Mouse (Mus musculus): ENCODE measurements around the gene Elovl6. TPM values are rescaled to one million over a fixed set of nuclear protein-coding genes. Genes with fewer than 3 reads are reported as not detected.

Elovl6 gene
- polyA plus RNA-seq, 1 experiment from 2014 or later: 46.6 TPM

DNA sequence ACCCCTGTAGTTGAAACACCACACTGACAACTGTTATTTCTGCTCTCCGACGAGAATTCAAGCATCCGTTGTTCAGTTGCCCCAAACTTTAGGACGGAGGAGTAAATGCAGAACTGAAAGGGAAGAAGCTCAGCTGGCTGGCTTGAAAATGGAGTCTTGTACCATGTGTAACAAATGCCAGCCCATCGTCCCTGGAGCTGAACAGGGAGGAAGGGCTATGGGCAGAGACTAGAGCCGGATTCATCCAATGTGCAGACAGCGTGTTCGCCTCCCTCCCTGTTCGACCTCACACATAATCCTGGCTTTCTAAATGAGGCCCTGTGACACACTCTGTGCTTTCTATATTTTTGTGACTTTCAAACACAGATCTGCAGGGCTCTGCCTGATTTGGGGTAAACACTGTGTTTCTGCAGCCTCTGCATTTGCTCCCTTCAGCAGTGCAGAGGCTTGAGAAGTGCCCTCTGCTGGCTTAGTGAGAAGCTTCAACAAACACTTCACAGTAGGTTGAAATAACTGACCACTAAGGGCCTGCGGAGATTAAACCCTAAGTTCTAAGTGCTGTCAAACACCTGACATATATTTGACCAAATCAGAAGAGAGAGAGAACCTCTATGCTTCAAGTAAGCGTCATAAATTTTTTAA lies 102.2 kb downstream of the Elovl6 start:
- WGBS: 84% methylated on average over 11 of the region's 11 CpGs
- Histone ChIP-seq H3K4me1 (0 out of 2 replicates have a peak, but pooled peaks cover 3% of the 10 kb centered on the region), H3K27me3 (no peaks in the 10 kb centered on the region), H3K4me3 (replicated peaks) (no peak overlapping the region), H3K9me3 (replicated peaks) (no peaks in the 10 kb centered on the region), H3K27ac (no peak overlapping the region), H3K4me2 (no peak overlapping the region), H3K9ac (no peak overlapping the region), H3K36me3 (peaks cover 48% of the 10 kb centered on the region)
- 0 out of 2 replicates have a peak, but pooled peaks have one; percentile 33 for ATAC-seq (replicated peaks; ENCODE audit: low FRiP score)

DNA sequence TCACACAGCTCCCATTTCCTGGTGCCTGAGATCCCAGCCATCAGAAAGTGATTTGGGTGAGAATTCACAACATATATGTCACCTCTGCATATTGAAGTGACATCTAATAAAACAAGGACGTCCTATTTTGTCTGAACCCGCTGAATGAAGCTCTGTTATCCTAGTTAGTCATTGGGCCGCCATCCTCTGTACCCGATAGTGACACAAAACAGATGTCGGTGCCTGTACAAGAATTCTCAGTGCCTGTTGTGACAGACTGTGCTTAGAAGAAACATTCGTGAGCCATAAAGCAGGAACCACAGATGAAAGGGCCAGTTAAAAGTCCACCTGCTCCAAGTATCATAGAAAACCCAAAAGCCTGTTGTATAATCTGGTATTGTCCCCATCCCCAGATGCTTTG lies 105.3 kb downstream of the Elovl6 start:
- Histone ChIP-seq H3K36me3 (peaks cover 24% of the 10 kb centered on the region), H3K9me3 (replicated peaks) (no peaks in the 10 kb centered on the region), H3K9ac (no peak overlapping the region), H3K27me3 (no peaks in the 10 kb centered on the region), H3K4me1 (peaks cover 6% of the 10 kb centered on the region; the same call in 1 of the 2 replicates), H3K4me3 (replicated peaks) (no peak overlapping the region), H3K4me2 (no peak overlapping the region), H3K27ac (no peak overlapping the region)
- ATAC-seq (replicated peaks; ENCODE audit: low FRiP score): no peak
- 81% methylated on average over 6 of the region's 6 CpGs for WGBS

DNA sequence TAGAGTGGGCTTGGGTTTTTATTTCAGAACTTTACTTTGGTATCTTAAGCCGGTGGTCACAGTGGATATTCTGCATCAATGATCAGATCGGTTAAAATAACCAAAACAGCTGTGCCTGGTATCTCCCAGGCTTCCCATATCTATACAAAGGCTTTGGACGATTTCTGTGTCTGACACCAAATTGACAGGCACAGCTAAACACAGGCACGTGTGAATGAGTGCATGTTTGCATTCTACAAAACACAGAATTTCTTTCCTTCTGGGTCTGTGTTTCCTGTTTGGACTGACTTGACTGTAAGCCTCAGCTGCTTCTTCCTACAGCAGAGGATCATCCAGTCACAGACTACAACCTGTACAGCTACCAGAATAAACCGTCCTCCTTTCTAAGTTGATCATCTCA lies 107.5 kb downstream of the Elovl6 start:
- no peak overlapping the region for H3K27ac ChIP-seq
- no peak overlapping the region for H3K4me2 ChIP-seq
- H3K4me1 ChIP-seq: peaks cover 3% of the 10 kb centered on the region; the same call in 1 of the 2 replicates
- no peaks in the 10 kb centered on the region for H3K27me3 ChIP-seq
- H3K4me3 ChIP-seq (replicated peaks): no peak overlapping the region
- H3K9me3 ChIP-seq (replicated peaks): no peaks in the 10 kb centered on the region
- no peak for ATAC-seq (replicated peaks; ENCODE audit: low FRiP score)
- 62% methylated on average over 5 of the region's 5 CpGs for WGBS
- H3K36me3 ChIP-seq: 0 out of 2 replicates have a peak, but pooled peaks cover 9% of the 10 kb centered on the region
- H3K9ac ChIP-seq: no peak overlapping the region

DNA sequence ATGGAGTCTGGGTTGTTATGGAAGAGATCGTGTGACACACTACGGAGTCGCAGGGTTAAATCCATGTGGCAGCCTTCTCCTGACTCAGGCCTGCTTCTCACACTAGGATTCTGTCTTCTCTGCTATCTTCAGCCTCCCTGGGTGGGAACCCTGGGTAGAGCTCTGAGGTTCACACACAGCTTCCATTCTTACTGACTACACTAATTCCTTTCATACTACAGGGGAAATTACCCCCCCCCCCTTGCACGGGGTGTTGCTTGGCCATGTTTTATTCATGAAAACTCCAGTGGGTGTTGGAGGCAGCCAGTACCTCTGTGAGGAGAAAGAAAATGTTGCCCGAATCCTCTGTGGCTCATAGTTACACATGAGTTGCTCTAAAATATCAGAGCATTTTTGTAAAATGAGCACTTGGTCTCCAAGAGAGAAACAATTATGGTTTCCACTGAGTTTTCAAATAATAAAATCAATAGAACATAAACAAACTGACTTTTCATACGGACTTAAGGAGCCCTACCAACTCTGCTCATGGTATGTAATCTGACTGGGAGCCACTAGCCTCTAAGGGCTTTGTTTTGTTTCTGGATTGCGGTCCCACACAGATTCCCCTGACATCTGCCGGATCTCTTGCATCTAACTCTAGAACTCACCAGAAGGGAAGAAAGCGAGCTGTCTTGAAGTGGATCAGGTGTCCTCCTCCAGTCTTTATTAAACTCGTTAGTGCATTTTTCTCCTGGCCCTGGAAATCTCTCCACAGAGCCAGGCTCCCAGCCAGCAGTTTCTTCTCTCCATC lies 108.3 kb downstream of the Elovl6 start:
- Histone ChIP-seq H3K36me3 (0 out of 2 replicates have a peak, but pooled peaks cover 9% of the 10 kb centered on the region), H3K9me3 (replicated peaks) (no peaks in the 10 kb centered on the region), H3K4me1 (peaks cover 6% of the 10 kb centered on the region), H3K4me3 (replicated peaks) (no peak overlapping the region), H3K27me3 (no peaks in the 10 kb centered on the region), H3K27ac (0 out of 2 replicates have a peak overlapping the region, but pooled peaks have one; percentile 16), H3K9ac (no peak overlapping the region), H3K4me2 (no peak overlapping the region)
- ATAC-seq (replicated peaks; ENCODE audit: low FRiP score): no peak
- 56% methylated on average over 10 of the region's 10 CpGs for WGBS

DNA sequence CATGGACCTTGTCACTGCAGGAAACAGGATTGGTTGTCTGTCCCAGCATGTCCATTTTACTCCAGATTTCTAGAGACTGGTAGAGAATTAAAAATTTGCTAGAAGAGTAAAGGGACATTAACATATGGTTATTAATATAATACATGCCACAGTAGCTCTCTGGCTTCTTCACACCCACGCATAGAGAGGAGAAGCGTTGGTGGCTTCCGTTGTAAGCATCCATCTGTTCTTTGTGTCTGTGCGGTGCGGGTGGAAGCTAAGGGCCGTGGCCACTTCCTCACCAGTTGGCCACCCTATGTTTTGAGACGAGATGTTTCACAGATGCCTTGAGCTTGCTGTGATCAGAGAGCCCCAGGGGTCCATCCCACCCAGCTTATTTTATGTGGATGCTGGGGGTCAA lies 109.5 kb downstream of the Elovl6 start:
- Histone ChIP-seq H3K4me3 (replicated peaks) (no peak overlapping the region), H3K9me3 (replicated peaks) (no peaks in the 10 kb centered on the region), H3K4me1 (peaks cover 19% of the 10 kb centered on the region), H3K36me3 (0 out of 2 replicates have a peak, but pooled peaks cover 8% of the 10 kb centered on the region), H3K27ac (no peak overlapping the region), H3K27me3 (no peaks in the 10 kb centered on the region), H3K9ac (no peak overlapping the region), H3K4me2 (no peak overlapping the region)
- no peak for ATAC-seq (replicated peaks; ENCODE audit: low FRiP score)
- 88% methylated on average over 7 of the region's 7 CpGs for WGBS

DNA sequence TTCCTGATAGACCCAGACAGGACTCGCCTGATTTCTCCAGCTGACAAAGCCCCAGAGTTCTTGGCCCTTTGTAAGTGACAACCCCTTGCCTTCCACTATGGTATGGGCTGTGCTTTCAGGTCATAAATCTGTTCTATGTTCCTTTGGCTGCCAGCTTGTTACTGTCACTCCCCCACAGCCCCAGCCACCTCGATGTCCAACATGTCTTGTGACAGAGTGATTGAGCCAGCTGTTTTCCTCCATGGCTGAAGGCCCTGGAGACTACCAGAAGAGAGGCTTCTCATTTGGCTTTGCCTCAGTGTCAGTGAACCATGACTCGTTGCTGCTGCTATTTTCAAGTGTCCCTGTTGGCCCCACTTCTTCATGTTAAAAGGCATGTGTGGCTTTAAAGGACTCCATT lies 113.3 kb downstream of the Elovl6 start:
- H3K9me3 ChIP-seq (replicated peaks): no peaks in the 10 kb centered on the region
- WGBS: 14% methylated on average over 3 of the region's 3 CpGs
- no peak overlapping the region for H3K4me3 ChIP-seq (replicated peaks)
- no peaks in the 10 kb centered on the region for H3K36me3 ChIP-seq
- ATAC-seq (replicated peaks; ENCODE audit: low FRiP score): peak; percentile 79
- H3K4me1 ChIP-seq: peaks cover 31% of the 10 kb centered on the region
- 0 out of 2 replicates have a peak, but pooled peaks cover 2% of the 10 kb centered on the region for H3K27me3 ChIP-seq
- no peak overlapping the region for H3K4me2 ChIP-seq
- H3K9ac ChIP-seq: no peak overlapping the region
- H3K27ac ChIP-seq: peak overlapping the region; percentile 58

DNA sequence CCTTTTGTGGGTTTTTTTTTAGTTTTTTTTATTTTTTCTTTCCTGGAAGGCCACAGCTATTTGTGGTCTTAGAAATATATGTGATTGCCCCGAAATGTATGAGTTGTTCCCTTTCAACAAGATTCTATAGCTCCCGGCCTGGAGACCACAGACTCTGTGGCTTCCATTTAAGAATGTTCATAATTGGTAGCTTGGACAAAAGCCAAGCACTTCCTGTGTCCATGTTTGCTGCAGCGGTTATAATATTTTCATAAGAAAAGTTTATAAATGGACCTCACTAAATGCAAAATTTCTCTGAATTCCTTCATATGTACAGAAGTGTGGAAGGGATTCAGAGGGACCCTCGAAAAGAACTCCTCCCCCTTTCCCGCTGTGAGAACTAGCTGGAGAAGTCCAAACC lies 114.6 kb downstream of the Elovl6 start:
- Histone ChIP-seq H3K36me3 (no peaks in the 10 kb centered on the region), H3K9me3 (replicated peaks) (no peaks in the 10 kb centered on the region), H3K4me1 (peaks cover 31% of the 10 kb centered on the region), H3K4me3 (replicated peaks) (no peak overlapping the region), H3K4me2 (no peak overlapping the region), H3K9ac (no peak overlapping the region), H3K27ac (no peak overlapping the region), H3K27me3 (0 out of 2 replicates have a peak, but pooled peaks cover 2% of the 10 kb centered on the region)
- WGBS: 58% methylated on average over 5 of the region's 5 CpGs
- no peak for ATAC-seq (replicated peaks; ENCODE audit: low FRiP score)

DNA sequence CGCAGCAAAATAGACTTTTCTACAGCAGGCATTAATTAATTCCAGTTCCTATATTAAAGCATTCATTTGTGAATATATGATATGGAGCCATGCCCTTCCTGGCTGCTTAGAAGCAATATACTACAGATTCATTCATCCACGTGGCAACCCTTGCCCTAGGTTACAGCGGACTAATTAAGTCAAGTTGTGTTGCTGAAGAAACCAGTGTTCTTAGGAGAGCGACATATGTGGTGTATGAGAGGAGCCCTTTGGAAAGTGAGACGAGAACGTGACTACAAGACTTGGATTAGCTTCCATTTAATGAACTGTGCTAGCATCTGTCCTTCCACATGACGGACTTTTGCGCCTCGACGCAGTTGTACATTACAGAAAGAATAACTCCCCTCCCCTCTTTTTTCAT lies 115.2 kb downstream of the Elovl6 start:
- H3K4me2 ChIP-seq: no peak overlapping the region
- WGBS: 77% methylated on average over 10 of the region's 10 CpGs
- 0 out of 2 replicates have a peak, but pooled peaks cover 2% of the 10 kb centered on the region for H3K27me3 ChIP-seq
- H3K27ac ChIP-seq: no peak overlapping the region
- ATAC-seq (replicated peaks; ENCODE audit: low FRiP score): no peak
- peaks cover 31% of the 10 kb centered on the region for H3K4me1 ChIP-seq
- H3K9ac ChIP-seq: no peak overlapping the region
- H3K4me3 ChIP-seq (replicated peaks): no peak overlapping the region
- H3K9me3 ChIP-seq (replicated peaks): no peaks in the 10 kb centered on the region
- no peaks in the 10 kb centered on the region for H3K36me3 ChIP-seq

DNA sequence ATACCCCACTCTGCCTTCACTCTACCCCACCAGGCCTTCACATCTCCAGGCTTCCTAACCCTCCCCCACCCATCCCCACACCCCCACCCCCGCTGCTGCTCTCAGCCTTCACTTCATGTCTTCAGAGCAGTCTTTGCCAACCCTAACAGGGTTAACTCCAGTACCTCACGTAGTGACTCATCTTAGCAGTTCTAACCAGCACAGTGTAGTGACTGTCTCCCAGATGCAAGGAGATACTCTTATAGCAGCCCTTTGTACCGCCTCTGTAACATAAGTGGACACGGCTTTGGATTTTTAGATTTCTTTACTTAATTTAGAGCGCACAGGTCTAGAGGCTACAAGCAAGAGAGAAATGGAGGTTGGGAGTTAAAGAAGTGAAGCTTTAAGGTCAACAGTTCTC lies 116.4 kb downstream of the Elovl6 start:
- H3K4me1 ChIP-seq: peaks cover 31% of the 10 kb centered on the region
- no peaks in the 10 kb centered on the region for H3K36me3 ChIP-seq
- H3K27ac ChIP-seq: no peak overlapping the region
- ATAC-seq (replicated peaks; ENCODE audit: low FRiP score): 0 out of 2 replicates have a peak, but pooled peaks have one; percentile 57
- 0 out of 2 replicates have a peak, but pooled peaks cover 2% of the 10 kb centered on the region for H3K27me3 ChIP-seq
- H3K9ac ChIP-seq: no peak overlapping the region
- 55% methylated on average over 5 of the region's 5 CpGs for WGBS
- no peak overlapping the region for H3K4me3 ChIP-seq (replicated peaks)
- H3K9me3 ChIP-seq (replicated peaks): no peaks in the 10 kb centered on the region
- no peak overlapping the region for H3K4me2 ChIP-seq

DNA sequence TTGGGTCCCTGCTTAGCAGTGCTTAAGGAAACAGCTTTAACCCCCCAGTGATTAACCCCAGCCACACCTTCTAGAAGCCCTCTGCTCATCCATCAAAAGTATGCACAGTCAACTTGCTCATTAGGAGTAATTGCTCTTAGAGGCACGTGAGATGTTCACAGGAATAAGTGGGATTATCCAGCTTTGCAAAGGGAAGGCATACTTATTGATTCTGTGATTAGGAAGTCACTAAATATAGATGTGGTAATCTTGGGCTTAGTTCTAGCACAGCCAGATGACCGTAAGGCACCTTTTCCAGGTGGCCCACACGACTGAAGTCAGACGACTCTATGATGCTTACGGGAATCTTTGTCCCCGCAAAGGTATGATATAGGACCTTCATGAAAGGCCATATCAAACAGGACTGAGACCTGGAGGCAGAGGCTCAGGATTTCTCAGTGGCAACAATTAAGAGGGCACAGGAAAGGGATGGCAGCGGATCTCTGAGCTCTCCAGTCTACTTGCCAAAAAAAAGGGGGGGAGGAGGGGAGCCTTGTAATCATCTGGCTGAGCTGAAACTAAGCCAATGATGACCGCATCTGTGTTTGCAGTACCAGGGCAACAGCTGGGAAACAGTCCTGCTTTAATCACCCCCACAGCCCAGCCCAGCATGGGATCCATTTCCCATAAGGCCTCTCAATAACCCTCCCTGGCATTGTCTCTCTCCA lies 117.6 kb downstream of the Elovl6 start:
- Histone ChIP-seq H3K27ac (no peak overlapping the region), H3K9ac (no peak overlapping the region), H3K27me3 (0 out of 2 replicates have a peak, but pooled peaks cover 2% of the 10 kb centered on the region), H3K4me2 (no peak overlapping the region), H3K9me3 (replicated peaks) (no peaks in the 10 kb centered on the region), H3K4me3 (replicated peaks) (no peak overlapping the region), H3K36me3 (no peaks in the 10 kb centered on the region), H3K4me1 (peaks cover 31% of the 10 kb centered on the region)
- no peak for ATAC-seq (replicated peaks; ENCODE audit: low FRiP score)
- WGBS: 77% methylated on average over 8 of the region's 8 CpGs

DNA sequence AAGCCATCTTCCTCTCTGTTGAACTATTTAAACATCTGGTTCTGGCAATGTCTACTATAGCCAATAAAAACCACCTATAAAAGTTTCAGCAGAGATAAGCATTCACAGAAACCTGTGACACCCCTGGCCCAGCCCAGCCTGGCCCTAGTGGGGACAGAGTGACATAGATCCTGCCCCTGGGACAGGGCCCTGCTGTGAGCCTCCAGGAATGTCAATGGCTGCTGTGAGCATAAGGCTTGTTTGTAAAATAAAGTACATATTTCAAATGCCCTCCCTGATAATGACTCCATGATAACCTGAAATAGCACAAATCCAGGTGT lies 118.1 kb downstream of the Elovl6 start:
- ATAC-seq (replicated peaks; ENCODE audit: low FRiP score): no peak
- H3K27me3 ChIP-seq: 0 out of 2 replicates have a peak, but pooled peaks cover 2% of the 10 kb centered on the region
- no peaks in the 10 kb centered on the region for H3K9me3 ChIP-seq (replicated peaks)
- no peak overlapping the region for H3K9ac ChIP-seq
- no peaks in the 10 kb centered on the region for H3K36me3 ChIP-seq
- H3K27ac ChIP-seq: no peak overlapping the region
- H3K4me3 ChIP-seq (replicated peaks): no peak overlapping the region
- H3K4me1 ChIP-seq: peaks cover 29% of the 10 kb centered on the region
- H3K4me2 ChIP-seq: no peak overlapping the region

DNA sequence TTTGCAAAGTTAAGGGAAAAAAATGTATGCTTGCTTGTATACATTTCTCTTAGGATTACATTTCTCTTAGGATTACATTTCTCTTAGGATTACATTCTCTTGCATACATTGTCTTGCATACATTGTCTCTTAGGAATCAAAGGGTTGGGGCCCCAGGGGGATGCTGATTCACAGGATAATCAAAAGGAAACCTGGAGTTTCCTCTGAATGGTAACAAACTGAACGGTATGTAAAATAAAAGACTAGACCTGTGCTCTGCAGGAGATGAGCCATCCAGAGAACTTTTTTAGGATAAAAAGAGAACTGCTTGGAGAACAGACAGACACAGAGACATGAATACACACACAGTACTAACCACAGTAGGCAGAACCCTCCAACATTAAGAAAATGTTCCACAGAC lies 118.8 kb downstream of the Elovl6 start:
- 43% methylated on average over 1 of the region's 1 CpGs for whole genome bisulfite sequencing
- no peak overlapping the region for H3K4me2 ChIP-seq

More for the DNA sequence above, 118.8 kb downstream of the Elovl6 start:
- Histone ChIP-seq H3K9ac (no peak overlapping the region), H3K27ac (no peak overlapping the region), H3K4me3 (replicated peaks) (no peak overlapping the region), H3K27me3 (0 out of 2 replicates have a peak, but pooled peaks cover 2% of the 10 kb centered on the region), H3K36me3 (no peaks in the 10 kb centered on the region), H3K9me3 (replicated peaks) (no peaks in the 10 kb centered on the region), H3K4me1 (peaks cover 22% of the 10 kb centered on the region)
- no peak for ATAC-seq (replicated peaks; ENCODE audit: low FRiP score)

Data from kidney, embryonic 15.5 days (tissue).